Mouse (Mus musculus): ENCODE results near the gene Sdhc. TPM values are rescaled to one million over a fixed set of nuclear protein-coding genes. Genes with fewer than 3 reads are reported as not detected.

Gene Sdhc
- 100 to 1,000 TPM; 692 to 785 TPM for total RNA-seq (2021)
- long read RNA-seq, experiment 1, transcript Sdhc-202 (6 exons, 3,171 nt) = major isoform, 131 of 200 reads
- long read RNA-seq, experiment 1, partial matches to known transcripts = 34 of 200 reads
- long read RNA-seq, experiment 1, other reads (novel, unspliced or antisense) = 34 of 200 reads
- long read RNA-seq, experiment 2, transcript Sdhc-202 (6 exons, 3,171 nt) = major isoform, 134 of 197 reads
- long read RNA-seq, experiment 2, partial matches to known transcripts = 34 of 197 reads
- long read RNA-seq, experiment 2, other reads (novel, unspliced or antisense) = 27 of 197 reads

DNA sequence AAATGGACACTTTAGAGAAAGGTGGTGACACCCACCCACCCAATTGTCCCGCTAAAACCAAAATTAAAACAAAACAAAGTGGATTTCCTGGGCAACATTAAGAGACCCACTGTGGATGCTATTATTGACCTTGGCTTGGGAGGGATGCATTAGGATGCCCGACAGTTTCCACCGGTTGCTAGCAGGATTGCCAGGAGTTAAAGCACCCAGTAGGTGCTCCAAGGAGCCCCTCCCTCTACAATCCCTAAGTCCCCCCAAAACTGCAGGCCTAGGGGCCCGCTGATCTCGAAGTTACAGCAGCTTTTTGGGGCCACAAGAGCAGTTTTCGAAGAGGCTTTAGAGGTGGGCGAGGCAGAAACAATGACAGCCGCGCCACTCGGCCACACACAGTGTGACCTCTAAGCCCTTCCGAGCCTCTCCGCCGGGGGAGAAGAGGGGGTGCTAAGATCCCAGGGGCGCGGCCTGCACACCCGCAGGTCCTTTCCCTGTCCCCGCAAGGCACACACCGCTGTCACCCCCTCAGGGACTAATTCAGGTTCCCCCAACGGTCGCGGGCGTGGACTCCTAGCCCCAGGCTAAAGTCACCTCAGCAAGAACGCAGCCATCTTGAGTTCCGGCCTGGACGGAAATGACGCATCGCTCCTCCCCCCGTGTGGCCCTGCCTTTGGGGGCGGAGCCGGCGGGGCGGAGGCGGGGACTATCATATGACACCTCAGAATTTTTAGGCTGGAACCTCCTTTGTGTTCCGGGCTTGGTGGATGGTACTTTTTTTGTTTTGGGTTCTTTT is at the start of gene Sdhc, which contains the start of gene Mpz:
Gene Sdhc (minus strand): TSS at position 630 of the 787 bp plus-strand sequence.
Gene Mpz (plus strand): TSS at position 738 of the 787 bp plus-strand sequence.
- peak; percentile 93 for DNase-seq

- no peak for DNase-seq
These were observed 49.1 kb upstream of the Sdhc start for GRCm38 (mm10) chr1:171199532-171199931.

- peak; percentile 64 for DNase-seq
These were observed 45.5 kb upstream of the Sdhc start, which contains the start of gene Pcp4l1 for GRCm38 (mm10) chr1:171195887-171196397. TSS of gene Pcp4l1 (minus strand) at chr1:171196268.

- DNase-seq = no peak
These were observed 44.8 kb upstream of the Sdhc start for GRCm38 (mm10) chr1:171195046-171195822.

DNA sequence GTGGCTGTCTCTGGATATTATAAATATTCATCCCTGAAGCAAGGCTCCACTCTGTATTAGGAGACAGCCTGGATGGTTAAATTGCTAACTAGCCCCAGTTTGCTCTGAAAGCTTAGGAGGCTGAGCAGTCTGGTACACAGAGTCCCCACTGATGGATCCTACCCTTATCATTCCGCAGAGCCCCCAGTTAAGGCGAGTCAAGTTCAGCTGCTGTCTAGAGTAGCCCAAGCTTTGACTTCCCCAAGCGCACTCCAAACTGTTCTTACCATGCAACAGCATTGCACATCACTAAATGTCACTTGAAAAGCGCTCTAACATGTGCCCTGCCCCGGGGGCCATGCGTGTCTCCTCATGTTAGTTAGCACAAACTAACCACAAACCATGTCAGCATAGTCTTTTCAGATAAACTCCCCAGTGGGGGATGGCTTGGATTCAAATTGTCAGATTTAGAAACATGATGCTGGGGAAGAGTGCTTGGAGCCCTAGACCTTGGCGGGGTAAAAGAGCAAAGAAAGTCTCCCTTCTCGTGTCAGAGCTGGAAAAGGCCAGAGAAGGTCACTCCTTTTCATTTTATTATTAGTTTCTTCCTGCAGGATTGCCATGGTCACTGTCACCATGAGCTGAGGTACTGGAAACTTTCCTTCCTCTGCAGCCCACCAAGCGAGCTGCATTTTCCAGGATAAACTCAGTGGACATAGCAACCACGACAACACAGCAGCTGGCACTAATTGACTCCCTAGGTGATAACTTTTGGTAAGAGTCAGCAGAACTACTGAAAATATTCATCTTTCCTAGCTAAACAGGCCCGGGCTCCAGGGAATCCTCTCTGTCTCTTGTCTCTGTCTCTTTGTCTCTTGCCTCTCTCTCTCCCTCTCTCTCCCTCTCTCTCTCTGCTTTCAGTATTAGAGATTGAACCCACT is 43.8 kb upstream of the Sdhc start:
- DNase-seq = no peak

GRCm38 (mm10) chr1:171193093-171193840 is 42.9 kb upstream of the Sdhc start:
- DNase-seq = no peak

DNA sequence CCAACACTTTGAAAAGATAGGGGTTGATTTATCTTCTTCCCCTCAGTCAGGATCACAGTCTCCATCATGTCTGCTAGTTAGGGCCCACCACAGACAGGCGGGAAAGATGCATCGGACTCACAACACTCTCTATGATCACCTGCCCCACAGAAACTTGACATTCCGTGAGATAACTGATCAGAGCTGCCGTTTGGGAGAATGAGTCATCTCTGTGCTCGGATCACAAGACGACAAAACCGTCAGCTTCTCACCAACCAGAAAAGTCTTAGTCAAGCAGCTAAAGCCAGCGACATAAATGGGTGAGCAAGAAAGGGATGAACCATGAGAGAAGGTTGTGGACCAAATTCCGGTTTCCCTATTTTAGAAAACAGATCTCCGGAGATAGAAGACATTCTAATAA is 41.9 kb upstream of the Sdhc start:
- DNase-seq = no peak

DNA sequence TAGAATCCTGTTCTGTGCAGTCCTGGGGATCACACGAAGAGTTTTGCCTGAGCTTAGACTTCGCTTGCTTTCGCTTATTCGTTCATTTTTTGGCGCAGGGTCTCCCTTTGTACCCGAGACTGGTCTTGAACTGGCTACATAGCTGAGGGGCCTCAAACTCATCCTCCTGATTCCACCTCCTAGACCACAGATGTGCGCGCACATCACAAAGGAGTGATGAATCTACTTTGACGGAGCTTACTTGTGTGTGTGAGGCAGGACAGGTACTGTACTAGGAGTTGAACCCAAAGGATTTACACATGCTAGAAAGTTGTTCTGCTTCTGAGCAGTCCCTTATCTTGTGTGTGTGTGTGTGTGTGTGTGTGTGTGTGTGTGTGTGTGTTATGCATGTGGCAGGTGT is 40.4 kb upstream of the Sdhc start:
- no peak for DNase-seq

- DNase-seq = no peak
These were observed 39.2 kb upstream of the Sdhc start for GRCm38 (mm10) chr1:171189476-171190114.

DNA sequence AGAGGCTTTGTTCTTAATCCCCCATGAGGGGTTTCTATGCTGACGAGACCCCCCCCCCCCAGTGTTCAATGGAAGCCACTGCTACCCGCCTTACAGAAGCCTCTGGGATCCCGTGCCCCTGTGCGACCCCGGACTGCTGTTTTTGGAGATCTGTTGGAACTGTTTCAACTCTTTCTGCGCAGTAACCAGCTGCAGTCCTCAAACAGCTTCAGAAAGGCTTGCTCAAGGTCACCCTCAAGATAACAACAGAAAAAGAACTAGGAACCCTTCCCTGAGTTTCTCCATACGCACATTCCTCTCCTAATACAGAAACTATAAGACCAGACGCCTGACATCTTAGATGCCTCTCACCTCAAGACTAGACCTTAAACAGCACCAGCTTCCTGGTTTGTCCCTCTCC is 38.6 kb upstream of the Sdhc start:
- no peak for DNase-seq

DNA sequence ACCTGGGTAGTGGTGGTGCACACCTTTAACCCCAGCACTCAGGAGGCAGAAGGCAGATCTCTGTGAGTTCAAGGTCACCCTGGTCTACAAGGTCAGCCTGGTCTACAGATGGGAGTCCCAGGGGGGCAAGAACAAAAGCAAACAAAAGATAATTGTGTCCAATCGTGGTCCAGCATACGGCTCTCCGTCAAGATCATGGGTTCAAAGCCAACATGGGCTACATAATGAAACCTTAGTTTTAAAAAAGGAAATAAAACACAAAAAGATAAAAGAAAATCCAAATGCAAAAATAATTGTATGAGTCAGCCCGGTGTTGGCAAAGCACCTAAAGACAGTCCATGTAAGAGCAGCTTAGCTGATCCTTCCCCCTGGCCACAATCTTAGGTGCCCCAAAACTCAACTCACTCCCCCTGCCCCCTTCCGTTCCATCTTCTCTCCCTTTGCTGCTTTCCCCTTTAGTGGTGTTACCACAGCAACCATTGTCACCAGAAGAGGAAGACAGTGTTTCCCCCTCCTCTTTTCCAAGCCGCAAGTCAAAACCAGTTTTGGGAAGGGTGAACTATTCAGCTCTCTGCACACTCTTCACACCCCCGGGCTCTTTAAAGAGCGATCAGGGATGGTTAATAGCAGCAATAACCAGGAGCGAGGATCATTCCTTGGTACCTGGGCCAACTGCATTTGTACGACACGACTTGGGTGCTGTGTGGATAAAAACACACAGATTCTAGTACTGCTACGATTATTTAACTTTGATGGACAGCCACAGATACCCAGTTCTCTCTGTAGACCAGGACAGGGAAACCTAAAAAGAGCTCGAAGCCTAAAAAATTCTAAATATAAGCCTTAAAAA is 37.7 kb upstream of the Sdhc start:
- no peak for DNase-seq

- DNase-seq = no peak
These were observed 35.3 kb upstream of the Sdhc start for GRCm38 (mm10) chr1:171185655-171186054.

DNA sequence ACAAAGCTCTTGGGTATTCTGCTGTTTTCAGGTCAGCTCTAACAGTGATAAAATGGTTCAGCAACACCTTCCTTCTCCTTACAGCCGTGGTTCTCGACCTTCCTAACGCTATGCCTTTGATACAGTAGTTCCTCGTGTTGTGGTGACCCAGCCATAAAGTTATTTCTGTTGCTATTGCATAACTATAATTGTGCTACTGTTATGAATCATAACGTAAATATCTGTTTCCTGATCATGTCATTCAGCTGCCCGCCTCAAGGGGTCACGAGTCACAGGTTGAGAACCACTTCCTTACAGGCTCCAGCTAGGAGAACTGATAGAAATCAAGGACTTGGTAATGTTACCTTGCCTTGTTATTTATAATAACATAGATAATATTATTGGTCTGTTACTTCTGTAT is 33.9 kb upstream of the Sdhc start:
- DNase-seq = no peak

- peak; percentile 19 for DNase-seq
These were observed 33.2 kb upstream of the Sdhc start for GRCm38 (mm10) chr1:171183620-171184019.

DNA sequence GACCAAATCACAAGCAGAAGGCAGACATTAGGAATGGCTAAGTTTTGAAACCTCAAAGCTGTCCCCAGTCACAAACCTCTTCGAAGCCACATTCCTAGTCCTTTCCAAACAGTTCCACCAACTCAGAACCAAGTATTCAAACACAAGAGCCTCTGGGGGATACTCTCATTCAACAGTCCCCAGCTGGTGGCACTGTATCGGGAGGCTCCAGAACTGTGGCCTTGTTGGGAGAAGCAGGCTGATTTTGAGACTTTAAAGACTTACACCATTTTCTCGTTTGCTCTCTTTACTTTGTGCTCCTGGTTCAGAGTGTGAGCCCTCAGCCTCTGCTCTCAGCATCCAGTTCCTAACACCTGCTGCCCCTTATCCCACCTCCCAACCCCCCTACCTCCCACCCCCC is 32.6 kb upstream of the Sdhc start:
- DNase-seq = no peak

GRCm38 (mm10) chr1:171179487-171180171 is 29.2 kb upstream of the Sdhc start:
- no peak for DNase-seq

GRCm38 (mm10) chr1:171172779-171173178 is 22.4 kb upstream of the Sdhc start:
- DNase-seq = no peak

DNA sequence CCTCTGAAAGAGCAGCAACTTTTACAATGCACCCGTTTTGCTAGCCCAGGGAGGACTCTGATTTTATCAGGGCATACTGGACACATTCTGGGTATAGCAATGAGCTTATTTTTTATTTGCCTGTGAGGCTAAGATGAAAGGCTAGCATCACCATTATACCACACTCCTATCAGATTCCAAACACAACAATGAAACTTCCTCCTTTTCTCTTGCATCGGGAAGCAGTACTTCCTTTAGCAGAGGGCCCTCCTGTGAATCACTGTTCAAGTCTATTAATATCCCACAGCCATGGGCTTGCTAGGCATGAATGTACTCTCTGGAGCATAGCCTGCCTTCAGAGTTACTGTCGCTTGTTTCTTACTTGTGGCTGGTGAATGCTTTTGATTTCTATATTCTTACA is 20.7 kb upstream of the Sdhc start:
- no peak for DNase-seq
